Mouse (Mus musculus): ENCODE data around the gene Bex1. TPM values are rescaled to one million over a fixed set of nuclear protein-coding genes. Genes with fewer than 3 reads are reported as not detected.

Bex1 gene
- polyA plus RNA-seq, 1 experiment from 2014 or later, result 16.7 TPM

GRCm38 (mm10) chrX:136183107-136183506, 32.2 kb downstream of the Bex1 start:
- TF ChIP-seq EP300 (IDR thresholded peaks at IDR 0.05) (no peak), CTCF (IDR thresholded peaks at IDR 0.05) (no peak)
- H3K4me3 ChIP-seq (ENCODE audit: low read depth, low read length), result no peak overlapping the region

DNA sequence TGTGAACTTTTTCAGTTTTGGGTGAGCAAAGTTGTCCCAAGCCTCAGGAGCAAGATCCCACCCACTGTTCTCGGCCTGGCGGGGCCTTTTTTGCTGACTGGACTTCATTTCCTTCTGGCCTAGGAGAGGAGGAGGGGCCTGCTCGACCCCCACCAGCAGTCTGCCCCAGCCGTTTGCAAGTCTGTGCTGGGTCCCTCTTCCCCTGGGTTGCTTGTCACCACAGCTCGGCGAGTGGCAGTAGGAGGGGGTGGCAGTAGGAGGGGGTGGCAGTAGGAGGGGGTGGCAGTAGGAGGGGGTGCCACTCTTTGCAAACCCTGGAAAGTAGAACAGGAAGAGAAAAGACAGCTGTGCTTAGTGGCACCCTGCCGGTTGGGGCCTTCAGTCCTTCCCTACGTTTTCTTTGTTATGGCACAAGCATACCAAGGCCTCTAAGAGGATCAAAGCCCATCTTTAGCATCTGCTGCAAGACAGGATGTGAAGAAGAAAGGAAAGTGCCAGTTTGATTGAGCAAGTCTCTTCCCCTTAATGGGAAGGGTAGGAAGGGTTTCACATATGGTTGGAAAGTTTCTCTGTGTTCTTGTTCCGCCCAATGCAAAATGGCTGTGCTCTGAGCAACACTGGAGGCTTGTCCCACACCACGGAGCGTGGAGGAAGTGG, 34.3 kb downstream of the Bex1 start:
- no peaks in the 10 kb centered on the region for H3K4me1 ChIP-seq (ENCODE audit: insufficient read depth, low read depth, low read length)
- H3K9ac ChIP-seq (replicated peaks; ENCODE audit: low read depth), result no peak overlapping the region
- no peaks in the 10 kb centered on the region for H3K27me3 ChIP-seq (replicated peaks; ENCODE audit: insufficient read depth, low read length)
- no peaks in the 10 kb centered on the region for H3K9me3 ChIP-seq (ENCODE audit: low read length)
- 35% methylated on average over 11 of the region's 11 CpGs for WGBS
- H3K4me2 ChIP-seq (replicated peaks; ENCODE audit: low read depth, low read length), result no peak overlapping the region
- TF ChIP-seq CTCF (IDR thresholded peaks at IDR 0.05), result no peak
- no peak for TF ChIP-seq EP300 (IDR thresholded peaks at IDR 0.05)
- no peaks in the 10 kb centered on the region for H3K36me3 ChIP-seq (ENCODE audit: insufficient read depth, low read length)
- H3K4me3 ChIP-seq (ENCODE audit: low read depth, low read length), result no peak overlapping the region
- DNase-seq (ENCODE audit: low spot score) (peak; percentile 25), ATAC-seq (peak; percentile 38)
- no peak overlapping the region for H3K27ac ChIP-seq (ENCODE audit: low read length)

More at GRCm38 (mm10) chrX:136183107-136183506, 32.2 kb downstream of the Bex1 start:
- H3K4me1 ChIP-seq (ENCODE audit: insufficient read depth, low read depth, low read length), result no peaks in the 10 kb centered on the region
- no peaks in the 10 kb centered on the region for H3K36me3 ChIP-seq (ENCODE audit: insufficient read depth, low read length)
- no peaks in the 10 kb centered on the region for H3K27me3 ChIP-seq (replicated peaks; ENCODE audit: insufficient read depth, low read length)
- H3K9me3 ChIP-seq (ENCODE audit: low read length), result no peaks in the 10 kb centered on the region
- H3K9ac ChIP-seq (replicated peaks; ENCODE audit: low read depth), result no peak overlapping the region
- DNase-seq (ENCODE audit: low spot score), result no peak
- no peak for ATAC-seq
- H3K27ac ChIP-seq (ENCODE audit: low read length), result no peak overlapping the region
- 87% methylated on average over 1 of the region's 1 CpGs for WGBS
- no peak overlapping the region for H3K4me2 ChIP-seq (replicated peaks; ENCODE audit: low read depth, low read length)

- Histone ChIP-seq H3K27ac (ENCODE audit: low read length) (peak overlapping the region; percentile 89; the same call in 1 of the 2 replicates), H3K4me2 (replicated peaks; ENCODE audit: low read depth, low read length) (peak overlapping the region; percentile 60), H3K36me3 (ENCODE audit: insufficient read depth, low read length) (no peaks in the 10 kb centered on the region), H3K9me3 (ENCODE audit: low read length) (no peaks in the 10 kb centered on the region), H3K4me1 (ENCODE audit: insufficient read depth, low read depth, low read length) (no peaks in the 10 kb centered on the region), H3K9ac (replicated peaks; ENCODE audit: low read depth) (0 out of 2 replicates have a peak overlapping the region, but pooled peaks have one; percentile 8), H3K27me3 (replicated peaks; ENCODE audit: insufficient read depth, low read length) (no peaks in the 10 kb centered on the region), H3K4me3 (ENCODE audit: low read depth, low read length) (peak overlapping the region; percentile 55)
- DNase-seq (ENCODE audit: low spot score) (peak; percentile 39), ATAC-seq (no peak)
- TF ChIP-seq EP300 (IDR thresholded peaks at IDR 0.05) (no peak), CTCF (IDR thresholded peaks at IDR 0.05) (no peak)
- WGBS, result 21% methylated on average over 10 of the region's 10 CpGs
Measured at GRCm38 (mm10) chrX:136172786-136173185, 42.5 kb downstream of the Bex1 start.

DNA sequence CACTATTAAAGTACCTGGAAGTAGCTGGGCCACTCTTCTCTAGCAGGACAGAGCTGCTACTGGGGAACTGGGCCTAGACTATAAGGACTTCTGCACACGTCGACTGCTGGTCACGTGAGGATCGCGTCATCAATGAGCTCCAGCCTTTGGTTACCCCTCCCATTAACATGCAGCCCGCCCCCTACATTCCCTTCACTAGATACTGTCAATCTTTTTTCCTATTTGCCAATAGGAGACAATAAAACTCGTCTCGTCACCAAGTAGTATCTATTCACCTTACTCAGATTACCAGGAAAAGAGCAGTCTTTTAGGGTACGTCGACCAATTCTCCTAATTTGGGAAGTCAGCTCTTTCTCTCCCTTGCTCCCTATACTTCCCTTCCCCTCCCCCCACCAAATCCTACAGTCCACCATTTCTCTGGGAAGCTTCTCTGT, 43.2 kb downstream of the Bex1 start, which contains the start of gene Tceal8:
TSS of gene Tceal8 (minus strand) at position 225 of the 434 bp plus-strand sequence.
- Histone ChIP-seq H3K27ac (ENCODE audit: low read length) (peak within 1 kb of the TSS; percentile 89), H3K4me2 (replicated peaks; ENCODE audit: low read depth, low read length) (peak within 1 kb of the TSS; percentile 60), H3K9me3 (ENCODE audit: low read length) (no peaks in the 10 kb centered on the region), H3K9ac (replicated peaks; ENCODE audit: low read depth) (peak within 1 kb of the TSS; percentile 58), H3K4me1 (ENCODE audit: insufficient read depth, low read depth, low read length) (no peaks in the 10 kb centered on the region), H3K4me3 (ENCODE audit: low read depth, low read length) (peak within 1 kb of the TSS; percentile 55), H3K36me3 (ENCODE audit: insufficient read depth, low read length) (no peaks in the 10 kb centered on the region), H3K27me3 (replicated peaks; ENCODE audit: insufficient read depth, low read length) (no peaks in the 10 kb centered on the region)
- ATAC-seq, result peak; percentile 97
- 10% methylated on average over 10 of the region's 10 CpGs for WGBS
- DNase-seq (ENCODE audit: low spot score), result peak; percentile 95
- TF ChIP-seq EP300 (IDR thresholded peaks at IDR 0.05) (no peak; the same call in 1 of the 2 replicates), CTCF (IDR thresholded peaks at IDR 0.05) (no peak)

GRCm38 (mm10) chrX:136171189-136172117, 43.9 kb downstream of the Bex1 start:
- TF ChIP-seq CTCF (IDR thresholded peaks at IDR 0.05), result no peak
- no peak for TF ChIP-seq EP300 (IDR thresholded peaks at IDR 0.05)

DNA sequence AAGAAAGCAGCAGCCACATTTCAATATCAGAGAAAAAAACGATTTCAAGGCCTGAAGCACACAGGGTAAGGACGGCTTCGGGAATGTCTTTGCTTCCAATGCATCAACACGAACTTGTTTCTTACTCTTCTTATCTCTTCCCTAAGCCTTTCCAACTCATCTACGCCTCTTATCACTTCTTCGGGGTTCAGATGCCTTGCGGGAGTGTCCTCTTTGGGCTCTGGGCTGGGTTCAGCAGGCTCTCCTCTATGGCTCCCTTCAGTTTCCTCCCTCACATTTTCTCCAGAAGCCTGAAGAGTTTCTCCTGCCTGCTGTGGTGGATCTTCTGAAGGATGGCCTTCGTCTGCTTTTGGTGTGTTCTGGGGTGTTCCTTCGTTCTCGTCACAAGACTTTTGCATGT, 44.7 kb downstream of the Bex1 start:
- no peak overlapping the region for H3K9ac ChIP-seq (replicated peaks; ENCODE audit: low read depth)
- peak overlapping the region; percentile 60; the same call in 1 of the 2 replicates for H3K4me2 ChIP-seq (replicated peaks; ENCODE audit: low read depth, low read length)
- TF ChIP-seq CTCF (IDR thresholded peaks at IDR 0.05) (no peak), EP300 (IDR thresholded peaks at IDR 0.05) (no peak)
- DNase-seq (ENCODE audit: low spot score) (no peak), ATAC-seq (no peak)
- H3K27me3 ChIP-seq (replicated peaks; ENCODE audit: insufficient read depth, low read length), result no peaks in the 10 kb centered on the region
- no peaks in the 10 kb centered on the region for H3K4me1 ChIP-seq (ENCODE audit: insufficient read depth, low read depth, low read length)
- whole genome bisulfite sequencing, result 43% methylated on average over 10 of the region's 10 CpGs
- no peaks in the 10 kb centered on the region for H3K36me3 ChIP-seq (ENCODE audit: insufficient read depth, low read length)
- no peak overlapping the region for H3K27ac ChIP-seq (ENCODE audit: low read length)
- no peak overlapping the region for H3K4me3 ChIP-seq (ENCODE audit: low read depth, low read length)
- H3K9me3 ChIP-seq (ENCODE audit: low read length), result no peaks in the 10 kb centered on the region

More at GRCm38 (mm10) chrX:136171189-136172117, 43.9 kb downstream of the Bex1 start:
- WGBS, result 20% methylated on average over 24 of the region's 24 CpGs
- peak; percentile 88 for DNase-seq (ENCODE audit: low spot score)
- ATAC-seq, result peak; percentile 72
- H3K27me3 ChIP-seq (replicated peaks; ENCODE audit: insufficient read depth, low read length), result no peaks in the 10 kb centered on the region
- peak overlapping the region; percentile 60 for H3K4me2 ChIP-seq (replicated peaks; ENCODE audit: low read depth, low read length)
- H3K9ac ChIP-seq (replicated peaks; ENCODE audit: low read depth), result peak overlapping the region; percentile 58
- no peaks in the 10 kb centered on the region for H3K9me3 ChIP-seq (ENCODE audit: low read length)
- no peaks in the 10 kb centered on the region for H3K4me1 ChIP-seq (ENCODE audit: insufficient read depth, low read depth, low read length)
- no peaks in the 10 kb centered on the region for H3K36me3 ChIP-seq (ENCODE audit: insufficient read depth, low read length)
- peak overlapping the region; percentile 89 for H3K27ac ChIP-seq (ENCODE audit: low read length)
- peak overlapping the region; percentile 55 for H3K4me3 ChIP-seq (ENCODE audit: low read depth, low read length)

Small RNA genes lying within 50 kb of the gene (microRNA-seq; reads per million reads assigned to microRNA genes)
- gene Mir6383, result not detected

Other genes starting within 250 kb of the Bex1 start
- gene Arxes2, start 221.7 kb downstream of the Bex1 start, polyA plus RNA-seq (2015; fragmentation: Nextera tagmentation; extraction: Ambion mirVana), result 79.0 and 99.6 TPM in 2 replicates
- 5.6 and 6.8 TPM in 2 replicates for gene Arxes1, start 182.1 kb downstream of the Bex1 start, polyA plus RNA-seq (2015; fragmentation: Nextera tagmentation; extraction: Ambion mirVana)
- 250 and 327 TPM in 2 replicates for gene Bex2, start 147.3 kb downstream of the Bex1 start, polyA plus RNA-seq (2015; fragmentation: Nextera tagmentation; extraction: Ambion mirVana)
- gene Nxf3, start 130.3 kb downstream of the Bex1 start, polyA plus RNA-seq (2015; fragmentation: Nextera tagmentation; extraction: Ambion mirVana), result 0.07 and 0.08 TPM in 2 replicates
- gene Bex4, start 76.5 kb downstream of the Bex1 start, polyA plus RNA-seq (2015; fragmentation: Nextera tagmentation; extraction: Ambion mirVana), result 223 and 297 TPM in 2 replicates
- 134 and 185 TPM in 2 replicates for gene Tceal8, start 43.2 kb downstream of the Bex1 start, polyA plus RNA-seq (2015; fragmentation: Nextera tagmentation; extraction: Ambion mirVana)
- gene Tceal5, start 11.6 kb downstream of the Bex1 start, polyA plus RNA-seq (2015; fragmentation: Nextera tagmentation; extraction: Ambion mirVana), result 0.97 and 1.1 TPM in 2 replicates
- gene Tceal7, start 734 bp downstream of the Bex1 start, polyA plus RNA-seq (2015; fragmentation: Nextera tagmentation; extraction: Ambion mirVana), result 0.17 and 0.43 TPM in 2 replicates
- gene Tceal9, start 29.6 kb upstream of the Bex1 start, polyA plus RNA-seq (2015; fragmentation: Nextera tagmentation; extraction: Ambion mirVana), result 721 and 732 TPM in 2 replicates
- gene Bex3, start 54.7 kb upstream of the Bex1 start, polyA plus RNA-seq (2015; fragmentation: Nextera tagmentation; extraction: Ambion mirVana), result 275 and 314 TPM in 2 replicates

All from lung, postnatal 0 days (tissue).